ENCODE assay signal across 8 mouse cellular contexts in the genomic region with DNA sequence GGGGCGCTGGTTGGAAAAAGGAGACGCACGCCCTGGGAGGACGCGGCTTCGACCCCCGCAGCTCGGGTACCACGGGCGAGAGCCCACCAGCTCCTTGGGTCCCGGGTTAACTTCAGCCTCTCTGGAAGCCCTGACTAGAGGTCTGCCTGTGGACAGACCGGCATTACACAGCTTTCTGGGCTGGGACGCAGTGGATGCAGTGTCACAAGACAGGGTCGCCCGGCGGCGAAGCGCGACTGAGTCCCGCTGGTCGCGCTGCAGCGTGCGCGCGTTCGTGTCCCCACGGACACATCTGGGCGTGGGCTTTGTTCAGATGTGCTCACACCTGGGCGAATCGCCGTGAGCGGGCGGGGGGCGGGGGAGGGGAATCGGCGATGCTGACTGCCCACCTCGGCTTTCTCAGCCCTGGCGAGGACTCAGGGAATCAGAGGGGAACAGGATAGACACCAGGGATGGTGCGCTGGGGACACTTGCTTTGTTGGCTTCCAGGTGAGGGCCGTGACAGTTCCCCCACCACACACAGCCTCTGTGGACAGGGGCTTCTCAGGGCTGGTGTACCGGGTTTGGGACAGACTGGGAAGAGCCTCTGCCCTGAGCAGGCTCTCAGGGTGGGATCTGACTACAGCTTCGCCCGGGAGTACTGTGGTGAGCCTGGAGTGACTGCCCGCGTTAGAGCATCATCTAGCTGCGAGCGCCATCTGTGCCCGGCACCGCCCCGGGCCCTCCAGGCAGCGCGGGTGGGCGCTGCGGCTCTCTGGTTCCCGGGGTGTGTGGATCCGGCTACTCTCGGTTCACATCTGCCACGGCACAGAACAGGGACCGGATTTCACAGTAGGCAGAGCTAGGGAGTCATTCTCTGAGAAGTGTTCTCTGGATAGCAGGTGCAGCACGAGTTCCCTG. TPM values are rescaled to one million over a fixed set of nuclear protein-coding genes. Genes with fewer than 3 reads are reported as not detected.
DNase-seq lines count a peak whose midpoint lies in the region; TF ChIP-seq lines count a peak whose summit lies in the region.

No protein-coding gene starts in this region.

- TF ChIP-seq POLR2A in lung, adult 2 months (IDR thresholded peaks at IDR 0.05; ENCODE audit: borderline replicate concordance, extremely low read depth, low read depth, low read length): no peak

- TF ChIP-seq CTCF in lung, adult 2 months (IDR thresholded peaks at IDR 0.05; ENCODE audit: insufficient read depth, low read length): no peak

- WGBS in lung, adult 2 months: under 1% methylated on average over 61 of the region's 61 CpGs

- DNase-seq in lung, adult 2 months: peak; percentile 10
- DNase-seq in lung, postnatal 36 days: no peak
- peak; percentile 69 for DNase-seq in cerebellum, adult 9-10 months
- DNase-seq in frontal cortex, postnatal 14 days (ENCODE audit: low spot score in 2 of 2): peak; percentile 41 to 62
- peak; percentile 63 to 71 for DNase-seq in layer of hippocampus, postnatal 10 days (ENCODE audit: low spot score in 2 of 2)
- peak; percentile 8 for DNase-seq in lung, postnatal 14 days
- DNase-seq in right cerebral cortex, postnatal 4 days: peak; percentile 57
- DNase-seq in urinary bladder, postnatal 4 days (ENCODE audit: low spot score in 2 of 2): no peak

- H3K4me1 ChIP-seq in lung, adult 2 months (ENCODE audit: control insufficient read depth, insufficient read depth, low read length): peaks cover 3% of the 10 kb centered on the region; the same call in 1 of the 2 replicates

- peak overlapping the region; percentile 73 for H3K4me3 ChIP-seq in lung, adult 2 months (replicated peaks; ENCODE audit: extremely low read depth, low read depth, low read length)

RNA-seq across cellular contexts. Expression of a gene that starts 0.9 kb away (rescaled TPM):
- polyA plus RNA-seq in lung, adult 2 months (2012; rRNA removed): 2.4 and 4.4 TPM in 2 replicates
- total RNA-seq in layer of hippocampus, postnatal 10 days (2021): 100 to 1,000 TPM; 447 to 457 TPM

Comparison
In these comparisons a context has a peak if more than half of its experiments do, and no peak if none do; other contexts are left out.
1. DNase-seq: peak in lung, adult 2 months (single experiment), cerebellum, adult 9-10 months (single experiment), frontal cortex, postnatal 14 days (2 of 2), layer of hippocampus, postnatal 10 days (2 of 2), lung, postnatal 14 days (single experiment) and right cerebral cortex, postnatal 4 days (single experiment); none in lung, postnatal 36 days (single experiment) and urinary bladder, postnatal 4 days (0 of 2).